9 mouse cellular contexts compared by ENCODE assay signal in the genomic region with DNA sequence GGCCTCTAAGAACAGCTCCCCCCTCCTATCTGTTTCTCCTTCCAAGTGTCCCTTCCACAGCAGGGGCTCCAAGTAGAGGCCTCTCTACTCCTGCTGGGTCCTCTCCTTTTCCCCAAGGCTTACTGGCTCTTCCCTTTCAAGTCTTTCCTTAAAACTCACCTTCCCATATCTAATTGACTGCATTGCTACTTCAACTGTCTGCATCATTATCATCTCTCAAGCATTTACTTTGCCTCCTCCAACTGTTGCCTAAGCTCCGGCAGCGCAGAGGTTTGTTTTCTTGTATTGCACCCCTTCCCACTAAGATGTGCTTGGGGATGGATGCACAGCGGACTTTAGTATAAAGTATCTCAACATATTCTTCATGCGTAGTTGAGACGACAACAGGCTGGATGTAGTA. TPM values are rescaled to one million over a fixed set of nuclear protein-coding genes. Genes with fewer than 3 reads are reported as not detected.
DNase-seq lines count a peak whose midpoint lies in the region; ATAC-seq and TF ChIP-seq lines count a peak whose summit lies in the region.
"Had no signal": no experiment of that assay in that cellular context is flagged by ENCODE, and none has a peak within 500 bp of the region (broad histone marks: within the 10 kb centered on the region; RNA-seq: fewer than 3 reads in every experiment).

No protein-coding gene starts in this region.

- H3K9me3 ChIP-seq in erythroblast, embryonic 14.5 days (ENCODE audit: control insufficient read depth, low read length) = no peaks in the 10 kb centered on the region
- H3K9me3 ChIP-seq in limb, embryonic 15.5 days = no peaks in the 10 kb centered on the region
- H3K9me3 ChIP-seq in stomach, postnatal 0 days (ENCODE audit: control insufficient read depth, low read length) = no peaks in the 10 kb centered on the region

- peak overlapping the region; percentile 63 for H3K4me2 ChIP-seq in limb, embryonic 15.5 days
- peak overlapping the region; percentile 73 for H3K4me2 ChIP-seq in stomach, postnatal 0 days (replicated peaks; ENCODE audit: low read depth)

- H3K27me3 ChIP-seq in erythroblast, embryonic 14.5 days (ENCODE audit: control insufficient read depth) = no peaks in the 10 kb centered on the region
- no peaks in the 10 kb centered on the region for H3K27me3 ChIP-seq in testis, adult 2 months (ENCODE audit: control insufficient read depth, insufficient read depth, low read length)
- H3K27me3 ChIP-seq in limb, embryonic 15.5 days = no peaks in the 10 kb centered on the region
- no peaks in the 10 kb centered on the region for H3K27me3 ChIP-seq in stomach, postnatal 0 days (ENCODE audit: control insufficient read depth, insufficient read depth, low read length)

- peak overlapping the region; percentile 64 for H3K9ac ChIP-seq in limb, embryonic 15.5 days
- H3K9ac ChIP-seq in stomach, postnatal 0 days (ENCODE audit: low read length) = peak overlapping the region; percentile 74

- no peak for DNase-seq in testis, postnatal 14 days (ENCODE audit: low spot score)
- no peak for DNase-seq in stomach, postnatal 0 days (ENCODE audit: low spot score)
- no peak for DNase-seq in adrenal gland, postnatal 14 days
- no peak for DNase-seq in MN1 (ENCODE audit: low spot score)

- TF ChIP-seq EP300 in stomach, postnatal 0 days (optimal IDR thresholded peaks at IDR 0.05) = no peak

- H3K4me1 ChIP-seq in erythroblast, embryonic 14.5 days (ENCODE audit: control insufficient read depth) = peaks cover 39% of the 10 kb centered on the region
- peaks cover 9% of the 10 kb centered on the region for H3K4me1 ChIP-seq in testis, adult 2 months (ENCODE audit: control insufficient read depth, insufficient read depth, low read length)
- H3K4me1 ChIP-seq in limb, embryonic 15.5 days = peaks cover 21% of the 10 kb centered on the region
- H3K4me1 ChIP-seq in stomach, postnatal 0 days (replicated peaks; ENCODE audit: control insufficient read depth, insufficient read depth) = 0 out of 2 replicates have a peak, but pooled peaks cover 3% of the 10 kb centered on the region

- ATAC-seq in erythroblast, adult 5-6 weeks (replicated peaks; ENCODE audit: low FRiP score, poor library complexity, severe bottlenecking) = no peak
- no peak for ATAC-seq in limb, embryonic 15.5 days (ENCODE audit: insufficient number of reproducible peaks, low FRiP score, low TSS enrichment, low read depth)
- ATAC-seq in stomach, postnatal 0 days (ENCODE audit: low FRiP score, low TSS enrichment) = no peak

- H3K27ac ChIP-seq in testis, adult 2 months (ENCODE audit: control insufficient read depth, insufficient read depth, low read depth, low read length) = no peak overlapping the region
- H3K27ac ChIP-seq in limb, embryonic 15.5 days = peak overlapping the region; percentile 79; the same call in 1 of the 2 replicates
- no peak overlapping the region for H3K27ac ChIP-seq in stomach, postnatal 0 days (replicated peaks)

- no peak for TF ChIP-seq POLR2A in testis, adult 2 months (IDR thresholded peaks at IDR 0.05; ENCODE audit: control insufficient read depth, low read depth, low read length)

- WGBS in limb, embryonic 15.5 days = 5% methylated on average over 5 of the region's 5 CpGs
- WGBS in stomach, postnatal 0 days = 3% methylated on average over 5 of the region's 5 CpGs

- no peak for TF ChIP-seq CTCF in testis, adult 2 months (IDR thresholded peaks at IDR 0.05; ENCODE audit: control insufficient read depth, insufficient read depth, insufficient replicate concordance, low read depth, low read length)
- no peak for TF ChIP-seq CTCF in stomach, postnatal 0 days (IDR thresholded peaks at IDR 0.05; ENCODE audit: low read depth)

- peak overlapping the region; percentile 92 for H3K4me3 ChIP-seq in erythroblast, embryonic 14.5 days (replicated peaks)
- peak overlapping the region; percentile 26; the same call in 1 of the 2 replicates for H3K4me3 ChIP-seq in testis, adult 2 months (ENCODE audit: control insufficient read depth, low read depth, low read length)
- peak overlapping the region; percentile 75 for H3K4me3 ChIP-seq in limb, embryonic 15.5 days
- H3K4me3 ChIP-seq in stomach, postnatal 0 days (ENCODE audit: low read depth, low read length) = peak overlapping the region; percentile 67

- peaks cover 45% of the 10 kb centered on the region for H3K36me3 ChIP-seq in erythroblast, embryonic 14.5 days (ENCODE audit: control insufficient read depth)
- H3K36me3 ChIP-seq in testis, adult 2 months (ENCODE audit: control insufficient read depth, insufficient read depth, low read length) = no peaks in the 10 kb centered on the region; the same call in 1 of the 2 replicates
- H3K36me3 ChIP-seq in limb, embryonic 15.5 days = peaks cover 39% of the 10 kb centered on the region
- H3K36me3 ChIP-seq in stomach, postnatal 0 days (ENCODE audit: control insufficient read depth, insufficient read depth, low read length) = peaks cover 14% of the 10 kb centered on the region

RNA-seq across cellular contexts. Expression of gene Pold2, which starts 0.7 kb away (rescaled TPM):
- 23.0 and 25.9 TPM in 2 replicates for polyA plus RNA-seq in erythroblast, embryonic 14.5 days (2012)
- 20.7 and 26.5 TPM in 2 replicates for total RNA-seq in erythroblast, adult 5-6 weeks (2015; ENCODE audit: low replicate concordance)
- total RNA-seq in erythroblast, adult 5-6 weeks (2017; ENCODE audit: low replicate concordance) = 4.2 and 18.0 TPM in 2 replicates
- 88.8 and 109 TPM in 2 replicates for polyA plus RNA-seq in testis, adult 2 months (2012; rRNA removed)
- polyA plus RNA-seq in limb, embryonic 15.5 days (2015; fragmentation: Nextera tagmentation; extraction: Ambion mirVana) = 116 and 118 TPM in 2 replicates
- 49.3 and 51.1 TPM in 2 replicates for polyA plus RNA-seq in stomach, postnatal 0 days (2015; fragmentation: Nextera tagmentation; extraction: Ambion mirVana)
- total RNA-seq in adrenal gland, postnatal 14 days (2021) = 35.6 and 42.1 TPM in 2 replicates

RNA-seq across cellular contexts. Expression of gene Aebp1, which starts 15.7 kb away (rescaled TPM):
- polyA plus RNA-seq in erythroblast, embryonic 14.5 days (2012) = 0.02 TPM in 1 of 2 replicates, not detected in the other
- not detected in 2 replicates for total RNA-seq in erythroblast, adult 5-6 weeks (2015; ENCODE audit: low replicate concordance)
- total RNA-seq in erythroblast, adult 5-6 weeks (2017; ENCODE audit: low replicate concordance) = not detected in 2 replicates
- 5.9 and 8.6 TPM in 2 replicates for polyA plus RNA-seq in testis, adult 2 months (2012; rRNA removed)
- 78.4 and 83.4 TPM in 2 replicates for polyA plus RNA-seq in limb, embryonic 15.5 days (2015; fragmentation: Nextera tagmentation; extraction: Ambion mirVana)
- 19.6 and 21.9 TPM in 2 replicates for polyA plus RNA-seq in stomach, postnatal 0 days (2015; fragmentation: Nextera tagmentation; extraction: Ambion mirVana)
- 203 and 213 TPM in 2 replicates for total RNA-seq in adrenal gland, postnatal 14 days (2021)
- total RNA-seq: neutrophil, adult 5-6 weeks had no signal

RNA-seq across cellular contexts. Expression of gene Myl7, which starts 21.2 kb away (rescaled TPM):
- polyA plus RNA-seq in erythroblast, embryonic 14.5 days (2012) = 0.56 and 0.86 TPM in 2 replicates
- not detected in 2 replicates for total RNA-seq in erythroblast, adult 5-6 weeks (2015; ENCODE audit: low replicate concordance)
- total RNA-seq in erythroblast, adult 5-6 weeks (2017; ENCODE audit: low replicate concordance) = not detected in 2 replicates
- 0.43 TPM in 1 of 2 replicates, not detected in the other for polyA plus RNA-seq in testis, adult 2 months (2012; rRNA removed)
- 3.7 and 6.2 TPM in 2 replicates for polyA plus RNA-seq in limb, embryonic 15.5 days (2015; fragmentation: Nextera tagmentation; extraction: Ambion mirVana)
- polyA plus RNA-seq in stomach, postnatal 0 days (2015; fragmentation: Nextera tagmentation; extraction: Ambion mirVana) = 147 and 150 TPM in 2 replicates
- not detected in 2 replicates for total RNA-seq in adrenal gland, postnatal 14 days (2021)
- total RNA-seq: neutrophil, adult 5-6 weeks had no signal

RNA-seq across cellular contexts. Expression of gene Polm, which starts 39.6 kb away (rescaled TPM):
- 0.09 and 0.13 TPM in 2 replicates for polyA plus RNA-seq in erythroblast, embryonic 14.5 days (2012)
- 0.58 and 3.3 TPM in 2 replicates for total RNA-seq in erythroblast, adult 5-6 weeks (2015; ENCODE audit: low replicate concordance)
- 0.28 and 1.5 TPM in 2 replicates for total RNA-seq in erythroblast, adult 5-6 weeks (2017; ENCODE audit: low replicate concordance)
- polyA plus RNA-seq in testis, adult 2 months (2012; rRNA removed) = 2.3 and 3.0 TPM in 2 replicates
- polyA plus RNA-seq in limb, embryonic 15.5 days (2015; fragmentation: Nextera tagmentation; extraction: Ambion mirVana) = 10.4 and 11.6 TPM in 2 replicates
- polyA plus RNA-seq in stomach, postnatal 0 days (2015; fragmentation: Nextera tagmentation; extraction: Ambion mirVana) = 5.7 and 6.3 TPM in 2 replicates
- total RNA-seq in adrenal gland, postnatal 14 days (2021) = 8.4 and 11.9 TPM in 2 replicates

Comparison
In these comparisons a context has a peak if more than half of its experiments do, and no peak if none do; other contexts are left out.
1. H3K4me3 ChIP-seq: peak in every context shown above with its lines; median percentile 92 in erythroblast, embryonic 14.5 days; 75 in limb, embryonic 15.5 days; 67 in stomach, postnatal 0 days; 26 in testis, adult 2 months.
2. RNA of gene Myl7, which starts 21.2 kb away (polyA plus RNA-seq): 147 to 150 TPM in stomach, postnatal 0 days; 3.7 to 6.2 TPM in limb, embryonic 15.5 days, 0.56 to 0.86 TPM in erythroblast, embryonic 14.5 days and 0.43 TPM in testis, adult 2 months; every median in the first group is over 10 times any median in the second.